Mouse (Mus musculus) right cerebral cortex, adult 2 months (tissue): ENCODE measurements around the gene Fbxl5.

Experiments used
- DNase-seq, 2 experiments: peaks; one replicate each; pipeline ENCODE4 v3.0.0; 2021 to 2022; ENCODE audit warnings: low spot score in 2 of 2

The Fbxl5 gene

DNA sequence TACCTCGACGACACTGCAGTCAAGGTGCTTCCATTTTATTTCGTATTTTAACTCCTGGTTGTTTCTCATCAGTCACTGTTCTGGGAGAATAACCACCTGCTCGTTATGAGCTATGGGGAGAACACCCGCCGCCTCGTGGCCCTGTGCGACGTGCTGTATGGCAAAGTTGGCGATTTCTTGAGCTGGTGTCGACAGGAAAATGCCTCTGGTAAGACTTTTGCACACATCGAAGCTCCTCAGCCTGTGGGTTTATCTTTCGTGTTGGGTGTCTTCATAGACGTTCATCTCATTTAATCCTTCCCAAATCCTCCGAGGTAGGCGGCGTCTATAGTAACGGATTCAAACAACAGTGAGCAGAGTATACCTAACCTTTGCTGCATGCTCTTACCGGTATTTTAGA is at the start of gene Fbxl5:
Gene Fbxl5, minus strand, starts transcription at position 101 of the 400 bp plus-strand sequence.
- no peak for DNase-seq

DNA sequence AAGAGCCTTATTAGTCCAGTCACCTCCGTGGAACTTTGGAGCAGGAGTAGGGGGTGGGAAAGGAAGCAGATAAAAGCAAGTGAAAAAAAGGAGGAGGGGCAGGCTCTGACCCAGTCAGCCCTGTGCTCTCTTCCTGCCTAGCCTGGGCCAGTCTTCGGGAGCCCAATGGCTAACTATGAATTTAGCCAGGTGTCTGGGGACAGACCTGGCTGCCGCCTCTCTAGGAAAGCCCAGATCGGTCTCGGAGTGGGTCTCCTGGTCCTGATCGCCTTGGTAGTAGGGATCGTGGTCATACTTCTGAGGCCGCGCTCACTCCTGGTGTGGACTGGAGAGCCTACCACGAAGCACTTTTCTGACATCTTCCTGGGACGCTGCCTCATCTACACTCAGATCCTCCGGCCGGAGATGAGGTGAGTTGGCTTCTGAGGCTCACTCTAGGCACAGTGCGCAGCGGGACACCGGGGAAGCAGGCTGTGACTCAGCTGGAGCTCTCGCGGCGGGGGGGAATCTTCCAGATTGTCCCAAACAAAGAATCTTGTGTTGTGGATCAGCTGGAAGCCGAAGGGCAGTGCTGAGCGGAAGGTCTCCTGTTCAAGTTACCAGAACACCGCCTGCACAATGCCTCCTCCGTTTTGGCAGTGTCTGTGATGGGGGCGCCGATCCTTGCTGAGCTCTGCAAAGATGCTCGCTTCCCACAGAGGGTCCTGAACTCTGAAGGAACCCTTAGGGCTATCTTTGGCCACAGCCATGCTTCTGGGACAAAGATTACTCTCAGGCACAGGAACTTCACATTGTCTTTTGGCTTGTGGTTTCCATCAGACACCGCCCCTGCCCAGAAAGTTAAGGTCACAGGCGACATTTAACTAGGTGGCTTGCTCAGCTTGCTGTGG is 47.5 kb upstream of the Fbxl5 start:
- peak; percentile 20 to 30 for DNase-seq

DNA sequence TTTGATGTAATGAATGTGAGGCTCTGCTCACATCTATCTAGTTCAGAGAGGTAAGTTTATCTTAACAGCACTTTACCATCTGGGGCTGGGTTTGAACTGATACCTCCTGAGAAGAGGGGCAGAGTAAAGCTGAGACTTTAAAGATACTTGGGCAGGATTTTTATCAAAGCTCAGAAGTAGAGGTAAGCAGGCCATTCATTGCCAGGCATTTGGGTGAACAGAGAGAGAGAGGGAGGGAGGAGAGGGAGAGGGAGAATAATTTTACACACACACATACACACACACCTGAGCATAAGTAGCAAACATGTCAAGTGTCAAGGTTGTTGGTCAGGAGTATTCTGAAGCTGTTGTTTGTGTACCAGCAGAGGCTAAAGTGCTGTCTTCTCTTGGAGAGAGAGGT is 46.8 kb upstream of the Fbxl5 start, which contains the start of gene Cd38:
Gene Cd38, plus strand, starts transcription at position 301 of the 400 bp plus-strand sequence.
- no peak for DNase-seq

DNA sequence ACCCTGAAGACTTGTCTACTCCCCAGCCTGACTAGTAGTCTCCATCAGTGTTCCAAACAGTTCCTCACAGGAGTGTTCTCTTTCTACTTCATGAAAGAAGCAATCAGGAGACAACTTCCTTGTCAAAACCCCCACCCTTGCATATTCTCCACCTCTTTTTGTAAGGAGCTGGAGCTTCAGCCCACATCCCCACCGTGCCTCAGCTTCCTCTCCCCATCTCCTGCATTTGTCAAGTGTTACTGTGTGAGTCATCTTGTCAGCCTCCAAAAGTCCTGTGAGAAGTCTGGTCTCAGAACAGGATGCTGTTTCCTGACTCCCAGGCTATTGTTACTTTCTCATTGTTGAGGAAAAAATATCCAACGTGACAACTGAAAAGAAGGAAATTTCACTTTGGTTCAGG is 43.9 kb upstream of the Fbxl5 start:
- DNase-seq: peak; percentile 17 to 19

DNA sequence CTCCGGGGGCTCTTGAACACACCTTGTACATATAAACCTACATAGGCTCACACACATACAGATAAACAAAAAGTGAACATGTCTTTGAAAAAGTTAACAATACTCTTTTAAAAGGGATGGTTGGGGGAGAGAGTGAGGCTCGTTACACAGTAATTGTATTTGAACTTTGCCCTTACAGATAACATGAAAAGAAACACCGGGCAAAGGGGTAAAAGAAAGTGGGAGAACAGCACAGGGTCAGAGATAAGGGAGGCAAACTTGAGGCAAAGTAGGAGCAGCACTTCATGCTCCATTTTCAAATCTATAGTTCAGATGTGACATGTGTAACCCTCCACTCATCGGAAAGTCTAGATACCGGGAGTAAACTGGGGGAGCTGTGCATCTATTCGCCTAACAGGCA is 42.2 kb upstream of the Fbxl5 start:
- DNase-seq: no peak

DNA sequence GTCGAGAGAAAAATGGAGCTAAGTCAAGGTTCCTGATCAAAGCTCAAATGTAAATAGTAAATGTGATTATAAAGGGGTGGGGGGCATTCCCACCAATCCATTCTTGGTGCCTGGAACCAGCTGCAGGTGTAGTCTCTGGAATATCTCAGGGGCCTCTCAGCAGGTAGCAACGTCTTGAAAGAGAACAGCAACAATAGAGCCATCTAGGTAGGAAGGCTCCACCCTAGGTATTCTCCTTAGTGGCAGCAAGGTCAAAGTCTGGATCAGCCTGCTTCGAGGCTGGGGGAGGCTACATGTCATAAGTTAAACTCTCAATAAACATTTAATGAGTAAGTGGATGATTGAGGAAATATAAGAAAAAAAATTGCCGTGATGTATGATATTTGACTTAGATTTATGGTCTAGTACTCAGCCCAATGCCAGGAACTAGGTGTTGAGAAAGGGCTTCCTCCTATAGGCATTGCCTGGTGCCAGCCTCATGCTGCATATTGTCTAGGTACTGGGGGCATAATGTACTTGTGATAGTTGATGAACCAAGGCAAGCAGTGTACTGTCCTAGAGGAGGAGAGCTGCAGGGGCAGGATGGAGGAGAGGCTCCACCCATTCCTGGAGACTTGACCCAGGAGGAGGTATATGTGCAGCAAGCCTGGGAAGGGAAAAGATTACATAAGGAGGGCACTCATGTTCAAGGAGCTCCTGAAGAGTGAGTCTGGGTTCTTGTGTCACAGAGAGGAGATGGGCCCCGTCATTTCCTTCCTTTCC is 39.4 kb upstream of the Fbxl5 start:
- DNase-seq: no peak

DNA sequence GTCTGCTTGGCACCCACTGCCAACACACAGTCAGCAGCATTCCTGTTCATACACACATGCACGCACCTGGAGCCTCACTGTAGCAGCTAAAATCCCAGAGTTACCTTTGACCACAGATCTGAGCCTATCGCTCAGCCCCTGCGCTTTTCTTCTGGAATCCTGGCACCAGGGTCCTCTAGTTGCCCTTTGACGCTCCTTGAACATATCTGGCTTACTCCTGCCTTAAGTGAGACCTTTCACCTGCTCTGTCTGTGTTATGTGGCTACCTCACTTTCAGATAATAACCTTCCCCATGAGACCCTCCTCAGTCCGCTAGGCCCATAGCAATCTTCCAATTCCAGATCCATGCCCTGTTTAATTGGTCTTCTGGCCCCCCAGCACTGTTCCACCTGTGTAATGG is 38.7 kb upstream of the Fbxl5 start:
- DNase-seq: no peak

DNA sequence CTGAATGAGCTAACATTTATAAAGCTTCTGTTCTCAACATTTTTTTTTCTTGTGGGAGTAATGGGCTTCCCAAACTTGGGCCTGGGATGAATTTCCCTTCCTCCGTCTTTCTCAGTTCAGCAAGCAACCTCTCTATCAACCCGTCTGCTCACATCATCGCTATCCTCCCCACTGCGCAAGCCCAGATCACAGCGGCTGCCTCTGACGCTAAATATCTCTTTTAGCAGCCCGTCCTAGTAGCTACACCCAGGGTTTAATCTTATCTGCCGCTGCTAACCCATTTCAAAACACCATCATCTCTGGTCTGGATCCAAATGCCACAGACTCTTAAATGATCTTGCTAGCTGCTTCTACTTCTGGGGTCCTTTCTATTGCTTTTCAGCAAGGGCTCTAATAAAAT is 38.2 kb upstream of the Fbxl5 start:
- no peak for DNase-seq

DNA sequence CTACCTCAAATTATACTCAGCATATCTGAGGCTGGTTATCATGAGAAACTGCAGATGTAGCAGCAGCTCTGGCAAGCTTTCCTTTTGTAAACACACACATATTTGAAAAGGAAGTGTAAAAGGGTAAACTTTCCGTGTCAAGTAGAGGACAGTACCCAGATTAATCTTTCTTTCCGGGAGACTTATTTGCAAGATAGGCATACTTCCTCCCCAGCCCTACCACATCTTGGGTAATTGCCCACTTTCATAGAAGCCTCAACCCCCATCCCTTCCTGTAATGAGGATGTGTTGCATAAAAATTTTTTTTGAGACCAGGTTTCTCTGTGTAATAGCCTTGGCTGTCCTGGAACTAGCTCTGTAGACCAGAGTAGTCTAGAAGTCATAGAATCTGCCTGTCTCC is 34.3 kb upstream of the Fbxl5 start:
- no peak for DNase-seq

DNA sequence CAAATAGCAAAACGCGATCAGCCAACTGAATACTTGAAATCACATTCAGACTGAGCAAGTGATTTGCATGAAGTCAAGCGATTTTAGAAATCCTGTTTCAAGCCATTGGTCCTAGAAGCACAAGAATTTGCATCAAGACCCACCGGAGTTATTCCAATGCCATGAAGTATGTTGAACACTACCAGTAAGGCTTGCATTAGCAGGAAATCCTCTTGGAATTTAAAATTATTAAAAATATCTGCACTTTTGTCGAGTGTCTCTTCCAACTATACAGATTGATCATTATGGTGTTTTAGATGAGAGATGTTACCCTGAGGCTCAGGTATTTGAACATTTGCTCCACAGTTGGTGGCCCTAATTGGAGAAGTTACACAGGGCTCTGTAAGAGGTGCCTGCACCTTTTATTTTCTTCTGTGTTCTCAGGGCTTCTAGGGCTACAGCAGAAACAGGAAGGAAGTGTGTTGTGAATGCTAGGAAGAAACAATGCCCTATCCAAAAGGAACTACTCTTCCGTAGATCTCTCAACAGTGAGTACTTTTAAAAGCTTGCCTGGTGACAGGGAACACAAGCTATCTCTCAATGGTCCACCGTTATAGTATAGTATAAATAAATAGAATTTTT is 32.5 kb upstream of the Fbxl5 start:
- no peak for DNase-seq

DNA sequence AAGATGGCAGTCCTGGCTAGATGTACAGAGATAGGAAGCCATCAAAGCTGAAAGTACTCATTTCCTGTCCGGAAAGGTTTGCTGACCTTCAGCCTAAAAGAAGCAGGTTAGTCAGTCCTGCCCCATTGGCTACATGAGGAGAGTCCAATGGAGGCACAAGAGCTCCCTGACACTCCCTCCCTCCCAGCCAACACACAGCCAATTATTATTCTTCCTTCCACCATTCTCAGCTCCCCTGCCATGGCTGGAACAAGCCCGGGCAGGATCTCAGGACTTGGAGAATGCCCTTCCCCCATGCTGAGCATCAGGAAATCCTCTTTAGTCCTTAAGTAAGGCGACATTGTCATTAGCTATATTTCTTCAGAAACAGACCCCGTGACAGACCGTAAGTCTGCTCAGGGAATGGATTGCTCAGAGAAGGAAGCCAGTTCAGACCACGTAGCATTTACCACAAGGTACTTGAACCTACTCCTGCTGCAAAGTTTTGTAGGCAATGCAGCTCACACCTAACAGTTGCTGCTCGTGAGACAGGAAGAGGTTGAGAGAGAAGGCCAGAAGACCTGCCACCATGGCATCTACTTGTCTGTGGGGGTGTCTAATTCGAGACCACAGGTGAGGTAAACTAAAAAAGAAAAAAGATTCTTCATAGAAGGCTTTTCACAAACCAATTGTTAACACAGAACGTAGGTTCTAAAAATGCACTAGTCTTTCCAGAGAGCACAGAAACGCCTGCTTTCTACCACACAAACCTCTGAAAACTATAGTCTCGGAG is 31.8 kb upstream of the Fbxl5 start:
- no peak for DNase-seq

DNA sequence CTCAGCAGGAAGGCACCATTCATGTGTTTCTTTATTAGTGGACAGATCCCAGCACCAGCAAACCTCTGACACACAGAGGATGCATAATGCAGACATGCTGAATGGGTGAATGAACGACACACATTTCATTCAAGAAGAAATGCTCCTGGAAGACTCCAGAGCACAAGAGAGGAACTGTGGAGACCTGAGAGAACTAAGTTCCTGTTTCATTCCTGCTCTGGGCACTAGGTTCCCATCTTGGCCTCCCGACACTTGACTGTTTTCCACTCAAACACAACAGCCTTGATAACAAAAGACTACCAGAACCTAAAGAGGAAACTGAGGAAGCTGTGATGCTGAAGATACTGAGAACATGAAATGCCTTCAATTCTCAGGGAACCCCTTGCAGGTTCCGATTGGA is 26.8 kb upstream of the Fbxl5 start:
- DNase-seq: no peak

DNA sequence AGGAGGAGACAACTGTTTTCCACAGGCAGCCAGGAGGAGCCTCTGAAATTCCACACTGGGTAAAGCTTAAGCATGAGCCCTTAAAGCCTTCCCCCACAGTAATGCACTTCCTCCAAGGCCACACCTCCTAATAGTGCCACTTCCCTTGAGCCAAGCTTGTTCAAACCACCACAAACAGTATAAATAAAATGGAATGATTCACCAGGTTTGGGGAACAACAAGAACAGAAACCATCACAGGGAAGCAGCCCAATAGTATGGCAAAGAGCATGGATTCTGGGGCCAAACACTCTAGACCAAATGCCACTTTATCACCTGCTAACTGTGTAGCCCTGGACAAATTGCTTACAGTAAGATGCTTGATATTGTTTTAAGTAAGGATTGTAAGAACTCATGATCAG is 26.1 kb upstream of the Fbxl5 start:
- DNase-seq: no peak

DNA sequence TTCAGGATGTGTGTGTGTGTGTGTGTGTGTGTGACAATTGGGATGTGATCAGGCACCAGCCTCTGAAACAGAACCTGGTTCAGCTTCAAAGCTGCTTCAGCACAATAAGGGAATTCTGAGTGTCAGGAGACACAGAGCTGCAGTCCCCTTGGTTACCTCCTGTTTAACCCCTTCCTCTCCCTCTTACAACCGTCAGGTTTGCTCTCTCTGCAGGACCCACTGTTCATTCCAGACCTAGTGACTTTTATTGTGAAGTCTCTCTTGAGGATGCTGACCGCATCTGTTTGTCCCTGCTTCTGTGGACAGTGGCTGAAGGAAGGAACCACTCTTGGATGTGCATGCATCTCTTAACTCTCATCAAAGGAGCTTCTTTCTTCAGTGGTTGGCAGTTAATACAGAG is 24.8 kb upstream of the Fbxl5 start:
- no peak for DNase-seq

DNA sequence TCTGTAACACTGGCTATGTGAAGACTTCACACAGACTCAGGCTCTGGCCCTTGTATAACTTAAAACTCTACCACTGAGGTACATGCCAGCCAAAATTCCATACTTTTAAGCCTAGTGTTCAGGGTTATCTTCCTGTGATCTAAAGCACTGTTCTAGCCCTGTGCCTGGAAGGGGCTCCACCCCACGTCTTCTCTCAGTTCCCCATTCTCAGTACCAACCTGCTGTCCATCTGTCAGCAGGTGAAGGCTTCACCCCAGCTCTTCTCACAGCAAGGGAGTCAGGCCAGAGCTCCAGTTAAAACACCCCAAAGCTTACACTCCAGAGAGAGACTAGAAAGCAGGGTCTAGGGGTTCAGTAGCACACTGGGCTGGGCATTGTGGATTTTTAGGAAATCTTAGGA is 24.2 kb upstream of the Fbxl5 start:
- DNase-seq: no peak

DNA sequence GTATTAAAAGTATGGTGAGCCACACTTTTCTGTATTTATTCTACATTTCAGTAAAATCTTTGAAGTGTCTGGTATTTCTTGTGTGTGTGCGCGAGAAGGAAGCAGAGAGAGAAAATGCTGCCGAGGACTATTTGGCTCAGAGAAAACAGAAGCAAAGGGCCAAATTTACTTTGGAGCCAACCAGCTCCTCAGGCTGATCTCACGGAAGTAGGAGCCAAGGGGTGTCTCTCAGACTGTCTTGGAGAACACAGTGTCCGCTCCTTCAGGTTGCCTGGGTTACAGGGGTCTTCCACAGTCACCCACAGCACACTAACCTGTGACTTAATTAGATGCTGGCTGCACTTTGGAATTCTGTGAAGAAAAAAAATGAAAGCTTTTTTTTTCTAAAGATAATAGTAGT is 23.6 kb upstream of the Fbxl5 start:
- no peak for DNase-seq

DNA sequence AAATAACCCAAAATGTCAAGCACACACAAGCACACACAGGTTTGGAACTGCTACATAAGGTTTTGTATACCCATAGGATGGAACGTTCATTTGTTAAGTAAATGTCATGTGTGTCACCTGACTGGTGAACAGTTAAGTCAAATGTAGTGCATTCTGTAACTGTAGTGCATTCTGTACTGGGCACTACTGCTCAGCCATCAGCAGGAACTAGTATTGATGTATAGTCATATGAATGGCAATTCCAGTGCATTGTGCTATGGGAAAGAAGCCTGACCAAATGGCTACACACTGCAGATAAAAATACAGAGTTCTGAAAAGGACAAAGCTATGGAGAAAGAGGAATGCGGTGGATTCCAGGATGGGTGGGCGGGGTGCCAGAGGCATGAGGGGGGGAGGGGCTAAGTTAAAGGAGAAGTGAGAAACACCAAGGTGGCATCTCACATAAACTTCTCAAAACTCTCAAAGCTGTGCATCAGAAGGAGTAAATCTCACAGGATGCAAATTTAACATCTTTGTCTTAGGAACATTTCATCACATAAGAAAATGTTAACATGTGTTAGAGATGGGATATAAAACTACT is 21.2 kb upstream of the Fbxl5 start:
- DNase-seq: no peak

DNA sequence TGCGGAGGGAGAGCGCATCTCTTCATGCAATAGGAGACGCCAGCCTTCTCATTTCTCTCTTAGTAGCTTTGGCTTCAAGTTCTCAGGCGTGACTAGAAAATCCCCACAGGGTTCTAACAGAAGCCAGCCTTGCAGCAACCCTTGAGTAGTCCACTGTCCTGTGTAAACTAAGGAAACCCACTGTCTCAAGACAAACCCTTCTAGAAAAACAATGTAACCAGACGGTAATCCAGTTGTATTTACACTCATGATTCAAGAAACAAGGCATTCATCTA is 20.5 kb upstream of the Fbxl5 start:
- peak in 1 of 2 experiments; percentile 10 for DNase-seq

DNA sequence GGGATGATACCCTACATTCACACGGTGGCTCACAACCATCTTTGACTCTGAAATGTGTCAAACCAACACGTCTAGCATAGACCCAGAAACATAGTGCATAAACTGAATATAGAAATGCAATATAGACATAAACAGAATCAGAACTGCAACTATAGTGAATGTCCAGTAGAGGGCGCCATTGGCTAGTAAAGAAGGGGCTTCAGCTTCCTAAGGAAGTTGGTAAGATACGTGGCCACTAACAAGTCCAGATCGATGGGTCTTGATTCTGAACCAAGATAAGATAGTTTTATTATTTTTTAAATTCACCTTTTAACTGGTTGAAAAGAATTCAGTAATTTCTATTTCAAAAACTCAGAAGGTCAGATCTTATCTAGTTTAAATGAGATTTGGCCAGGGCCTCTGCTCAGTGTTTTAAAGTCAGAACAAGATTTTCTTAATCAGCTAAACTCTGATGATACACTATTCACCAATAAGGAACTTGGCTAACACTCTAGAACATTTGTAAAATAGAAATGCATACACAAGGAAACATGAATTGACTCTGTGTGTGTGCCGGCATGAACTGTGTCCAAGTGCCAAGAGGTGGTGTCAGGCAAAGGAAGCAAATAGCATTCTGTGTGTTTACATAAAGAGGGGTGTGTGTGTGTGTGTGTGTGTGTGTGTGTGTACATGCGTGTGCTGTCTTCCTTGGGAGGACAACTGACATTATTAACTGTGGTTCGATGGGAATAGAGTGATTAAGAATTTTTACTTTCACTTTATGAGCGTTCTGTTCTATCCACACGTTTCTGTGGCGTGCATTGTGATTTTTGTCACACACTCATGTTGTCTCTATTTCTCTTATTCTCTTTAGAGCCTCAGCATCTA is 19.9 kb upstream of the Fbxl5 start:
- DNase-seq: peak in 1 of 2 experiments; percentile 72

DNA sequence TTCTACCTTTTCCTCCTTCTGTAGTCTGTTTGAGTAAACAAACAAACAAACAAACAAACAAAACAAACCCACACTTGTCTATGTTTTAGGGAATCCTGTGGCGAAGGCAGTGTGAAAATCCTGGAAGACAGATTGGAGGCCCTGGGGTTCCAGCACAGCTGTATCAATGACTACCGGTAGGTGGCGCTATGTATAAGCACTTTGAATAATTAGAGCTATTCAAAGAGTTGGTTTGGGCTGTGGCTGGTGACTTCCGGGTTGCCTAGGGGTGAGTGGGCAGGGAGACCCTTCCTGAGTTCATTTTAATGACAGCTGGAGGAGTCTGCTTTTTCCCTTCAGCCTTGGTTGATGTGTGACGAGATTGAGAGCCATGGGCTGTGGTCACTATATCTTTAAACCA is 15.9 kb upstream of the Fbxl5 start:
- peak; percentile 54 to 66 for DNase-seq

DNA sequence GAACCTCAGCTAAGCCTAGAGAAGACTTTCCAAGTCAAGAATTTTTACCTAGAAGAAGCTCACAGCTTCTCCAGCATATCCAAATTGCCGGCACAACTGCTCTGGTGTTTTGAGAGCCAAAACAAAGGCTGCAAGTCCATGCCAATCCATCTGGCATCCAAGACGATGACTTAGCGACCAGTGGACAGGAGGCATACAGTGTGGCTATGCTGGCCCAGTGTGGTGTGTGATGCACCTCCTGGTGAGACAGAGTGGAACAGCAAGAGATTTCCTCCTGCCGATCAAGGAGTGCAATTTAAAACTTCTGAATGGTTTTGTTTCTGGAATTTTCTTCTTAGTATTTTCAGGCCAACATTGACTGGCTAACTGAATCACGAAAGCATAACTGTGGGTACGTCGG is 15.2 kb upstream of the Fbxl5 start:
- no peak for DNase-seq
